ENCODE assay signal across 13 mouse cellular contexts in the genomic region with DNA sequence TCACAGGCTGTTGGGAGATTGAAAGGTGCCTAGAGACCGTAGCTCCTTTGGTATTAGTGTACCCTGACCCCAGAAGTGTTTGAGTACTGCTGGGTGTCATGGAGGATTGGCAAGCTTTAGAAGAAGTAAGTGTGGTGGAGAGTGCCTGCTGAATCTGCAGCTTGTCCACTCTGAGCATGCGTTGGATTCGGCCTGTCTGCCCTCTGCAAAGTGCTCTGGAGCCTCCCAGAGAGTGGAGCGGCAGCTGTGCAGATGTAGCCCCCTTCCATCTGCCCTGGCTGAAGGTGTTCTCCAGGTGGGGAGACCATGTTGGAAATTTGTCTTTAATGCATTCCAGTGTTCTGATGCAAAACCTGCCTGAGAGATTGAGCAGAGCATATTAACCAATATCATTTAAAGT. TPM values are rescaled to one million over a fixed set of nuclear protein-coding genes. Genes with fewer than 3 reads are reported as not detected.
DNase-seq lines count a peak whose midpoint lies in the region; ATAC-seq and TF ChIP-seq lines count a peak whose summit lies in the region.
"Had no signal": no experiment of that assay in that cellular context is flagged by ENCODE, and none has a peak within 500 bp of the region (broad histone marks: within the 10 kb centered on the region; RNA-seq: fewer than 3 reads in every experiment).

No protein-coding gene starts in this region.

- TF ChIP-seq CTCF in forebrain, postnatal 0 days (IDR thresholded peaks at IDR 0.05; ENCODE audit: low read depth), result no peak

- H3K9ac ChIP-seq in forebrain, postnatal 0 days, result no peak overlapping the region
- no peak overlapping the region for H3K9ac ChIP-seq in midbrain, embryonic 15.5 days
- H3K9ac ChIP-seq: liver, postnatal 0 days had no signal

- H3K27ac ChIP-seq in heart, embryonic 10.5 days, result no peak overlapping the region
- 0 out of 2 replicates have a peak overlapping the region, but pooled peaks have one; percentile 40 for H3K27ac ChIP-seq in embryonic facial prominence, embryonic 10.5 days (replicated peaks)
- H3K27ac ChIP-seq in forebrain, postnatal 0 days (ENCODE audit: low read depth, low read length), result peak overlapping the region; percentile 47
- peak overlapping the region; percentile 70 for H3K27ac ChIP-seq in midbrain, embryonic 15.5 days

- H3K4me3 ChIP-seq in heart, embryonic 10.5 days, result no peak overlapping the region
- H3K4me3 ChIP-seq in embryonic facial prominence, embryonic 10.5 days, result no peak overlapping the region
- no peak overlapping the region for H3K4me3 ChIP-seq in forebrain, postnatal 0 days (ENCODE audit: low read depth, low read length)
- H3K4me3 ChIP-seq in midbrain, embryonic 15.5 days, result no peak overlapping the region

- ATAC-seq in forebrain, postnatal 0 days, result no peak
- ATAC-seq in midbrain, embryonic 15.5 days (replicated peaks), result no peak
- ATAC-seq: liver, postnatal 0 days had no signal

- H3K4me2 ChIP-seq in forebrain, postnatal 0 days (ENCODE audit: low read depth), result no peak overlapping the region
- H3K4me2 ChIP-seq in midbrain, embryonic 15.5 days, result no peak overlapping the region

- peak; percentile 13 for DNase-seq in heart, embryonic 10.5 days (ENCODE audit: low spot score)
- DNase-seq in heart, adult 9 months (ENCODE audit: low spot score in 2 of 2), result no peak
- DNase-seq in embryonic facial prominence, embryonic 10.5 days (ENCODE audit: low spot score), result peak; percentile 29
- no peak for DNase-seq in forebrain, postnatal 0 days
- no peak for DNase-seq in ovary, postnatal 14 days (ENCODE audit: low spot score)
- no peak for DNase-seq in kidney, adult 8-10 months
- DNase-seq in left cerebral cortex, adult 8-10 months (ENCODE audit: low spot score in 2 of 2), result no peak
- DNase-seq: adrenal gland, postnatal 14 days; gastrocnemius, postnatal 36 days; kidney, adult 18-20 months; liver, postnatal 0 days; lung, postnatal 4 days had no signal

- 78% methylated on average over 4 of the region's 4 CpGs for whole genome bisulfite sequencing in heart, embryonic 10.5 days
- 59% methylated on average over 4 of the region's 4 CpGs for WGBS in embryonic facial prominence, embryonic 10.5 days
- WGBS in forebrain, postnatal 0 days, result 35% methylated on average over 4 of the region's 4 CpGs
- WGBS in midbrain, embryonic 15.5 days, result 75% methylated on average over 4 of the region's 4 CpGs

- no peaks in the 10 kb centered on the region for H3K9me3 ChIP-seq in heart, embryonic 10.5 days
- no peaks in the 10 kb centered on the region for H3K9me3 ChIP-seq in embryonic facial prominence, embryonic 10.5 days
- H3K9me3 ChIP-seq in forebrain, postnatal 0 days (ENCODE audit: low read length), result no peaks in the 10 kb centered on the region
- H3K9me3 ChIP-seq in midbrain, embryonic 15.5 days, result no peaks in the 10 kb centered on the region

- H3K36me3 ChIP-seq in heart, embryonic 10.5 days, result peaks cover 10% of the 10 kb centered on the region; the same call in 1 of the 2 replicates
- peaks cover 73% of the 10 kb centered on the region for H3K36me3 ChIP-seq in embryonic facial prominence, embryonic 10.5 days (replicated peaks)
- no peaks in the 10 kb centered on the region for H3K36me3 ChIP-seq in forebrain, postnatal 0 days (ENCODE audit: insufficient read depth)
- no peaks in the 10 kb centered on the region for H3K36me3 ChIP-seq in midbrain, embryonic 15.5 days (replicated peaks)

- H3K27me3 ChIP-seq in heart, embryonic 10.5 days (ENCODE audit: insufficient read depth, poor library complexity, severe bottlenecking), result no peaks in the 10 kb centered on the region
- H3K27me3 ChIP-seq in embryonic facial prominence, embryonic 10.5 days (replicated peaks; ENCODE audit: low read depth, poor library complexity, severe bottlenecking), result no peaks in the 10 kb centered on the region
- H3K27me3 ChIP-seq in forebrain, postnatal 0 days (ENCODE audit: insufficient read depth, low read length), result no peaks in the 10 kb centered on the region
- no peaks in the 10 kb centered on the region for H3K27me3 ChIP-seq in midbrain, embryonic 15.5 days (replicated peaks)

- H3K4me1 ChIP-seq in heart, embryonic 10.5 days, result peaks cover 19% of the 10 kb centered on the region
- peaks cover 57% of the 10 kb centered on the region for H3K4me1 ChIP-seq in embryonic facial prominence, embryonic 10.5 days
- H3K4me1 ChIP-seq in forebrain, postnatal 0 days (ENCODE audit: insufficient read depth), result peaks cover 12% of the 10 kb centered on the region; the same call in 1 of the 2 replicates
- H3K4me1 ChIP-seq in midbrain, embryonic 15.5 days, result peaks cover 30% of the 10 kb centered on the region

RNA-seq across cellular contexts. Expression of gene Plpp3, which starts 17.6 kb away (rescaled TPM):
- polyA plus RNA-seq in heart, embryonic 10.5 days (2016; fragmentation: Nextera tagmentation; extraction: Ambion mirVana), result 22.9 and 38.5 TPM in 2 replicates
- polyA plus RNA-seq in embryonic facial prominence, embryonic 10.5 days (2016; fragmentation: Nextera tagmentation; extraction: Ambion mirVana), result 67.6 and 77.1 TPM in 2 replicates
- total RNA-seq in forebrain, postnatal 0 days (2014; rRNA removed), result 64.8 and 87.3 TPM in 2 replicates
- polyA plus RNA-seq in forebrain, postnatal 0 days (2015; fragmentation: Nextera tagmentation; extraction: Ambion mirVana), result 82.8 and 117 TPM in 2 replicates
- polyA plus RNA-seq in midbrain, embryonic 15.5 days (2015; fragmentation: Nextera tagmentation; extraction: Ambion mirVana), result 66.3 and 81.9 TPM in 2 replicates
- total RNA-seq in left cerebral cortex, adult 8-10 months (2022), result 100 to 1,000 TPM; 191 to 207 (median 194) TPM

Comparison
In these comparisons a context has a peak if more than half of its experiments do, and no peak if none do; other contexts are left out.
1. DNase-seq: peak in heart, embryonic 10.5 days (single experiment) and embryonic facial prominence, embryonic 10.5 days (single experiment); none in heart, adult 9 months (0 of 2), forebrain, postnatal 0 days (single experiment), ovary, postnatal 14 days (single experiment), kidney, adult 8-10 months (0 of 2) and left cerebral cortex, adult 8-10 months (0 of 2).